Mouse (Mus musculus) MEL (cell line): Measurements from ENCODE around the gene Olfr851.

Source experiments
- CHD2 ChIP-seq: IDR thresholded peaks from 2 replicates; pipeline ENCODE4 v1.6.1; 2011; ENCODE audit warnings: low read length, improper control_type of control experiment
- CTCF ChIP-seq, 3 experiments: IDR thresholded peaks in 2 of 3; conservative IDR thresholded peaks in 1 of 3; 2 replicates each; pipeline ENCODE4 v1.5.1; 2011 to 2012; ENCODE audit warnings: low read length in 3 of 3, low read depth in 2 of 3, mild to moderate bottlenecking in 2 of 3, improper control_type of control experiment in 1 of 3, inconsistent platforms in 1 of 3, mixed read lengths in 1 of 3, moderate library complexity in 1 of 3; ENCODE audit not compliant: control insufficient read depth in 1 of 3, insufficient read depth in 1 of 3, poor library complexity in 1 of 3, severe bottlenecking in 1 of 3
- E2F4 ChIP-seq: IDR thresholded peaks from 2 replicates; pipeline ENCODE4 v1.6.1; 2011; ENCODE audit warnings: low read depth, low read length, improper control_type of control experiment, borderline replicate concordance
- MAZ ChIP-seq: IDR thresholded peaks from 2 replicates; pipeline ENCODE4 v1.6.1; 2012; ENCODE audit warnings: low read depth, mild to moderate bottlenecking, inconsistent platforms, low read length, improper control_type of control experiment
- MXI1 ChIP-seq: IDR thresholded peaks from 2 replicates; pipeline ENCODE4 v1.6.1; 2011; ENCODE audit warnings: mild to moderate bottlenecking, low read depth, low read length, improper control_type of control experiment
- NELFE ChIP-seq: IDR thresholded peaks from 2 replicates; pipeline ENCODE4 v1.6.1; 2011; ENCODE audit warnings: low read depth, low read length, improper control_type of control experiment
- RAD21 ChIP-seq: IDR thresholded peaks from 2 replicates; pipeline ENCODE4 v1.6.1; 2011; ENCODE audit warnings: mild to moderate bottlenecking, low read depth, low read length, improper control_type of control experiment
- RCOR1 ChIP-seq: IDR thresholded peaks from 2 replicates; pipeline ENCODE4 v1.6.1; 2012; ENCODE audit warnings: low read depth, mild to moderate bottlenecking, inconsistent platforms, low read length, improper control_type of control experiment
- TAL1 ChIP-seq: IDR thresholded peaks from 2 replicates; pipeline ENCODE4 v1.6.1; 2012; ENCODE audit warnings: mild to moderate bottlenecking, inconsistent platforms, low read length, moderate library complexity, mixed read lengths
- ZMIZ1 ChIP-seq: IDR thresholded peaks from 2 replicates; pipeline ENCODE4 v1.6.1; 2012; ENCODE audit warnings: low read depth, mild to moderate bottlenecking, inconsistent platforms, low read length, improper control_type of control experiment, moderate library complexity
- ZNF384 ChIP-seq: IDR thresholded peaks from 2 replicates; pipeline ENCODE4 v1.6.1; 2012; ENCODE audit warnings: low read depth, mild to moderate bottlenecking, inconsistent platforms, low read length, improper control_type of control experiment

DNA sequence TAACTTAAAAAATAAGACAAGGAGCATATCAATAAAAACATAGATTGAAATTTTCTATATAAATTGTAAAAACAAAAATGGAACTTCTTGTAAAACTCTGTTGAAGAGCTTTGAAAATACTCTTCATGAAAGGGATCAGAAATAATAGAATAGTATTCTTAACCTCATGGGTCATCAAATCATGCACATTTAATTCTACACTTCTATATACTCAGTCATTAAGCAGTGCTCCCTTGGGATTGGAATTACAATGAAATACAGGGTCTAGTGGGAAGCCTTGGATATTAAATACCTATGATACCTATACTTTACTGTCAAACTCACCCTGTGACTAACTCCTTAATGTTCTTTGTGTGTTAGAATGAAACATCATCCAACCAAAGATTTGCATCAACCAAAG, at the start of gene Olfr851:
- no peak for TF ChIP-seq ZNF384
- no peak for TF ChIP-seq RCOR1
- no peak for TF ChIP-seq RAD21
- TF ChIP-seq MXI1 = no peak
- TF ChIP-seq CHD2 = no peak
- no peak for TF ChIP-seq CTCF (IDR thresholded peaks at IDR 0.05 in 2 of 3, conservative IDR thresholded peaks at IDR 0.05 in 1 of 3; ENCODE audit: control insufficient read depth in 1 of 3, insufficient read depth in 1 of 3, low read depth in 2 of 3, low read length in 3 of 3, poor library complexity in 1 of 3, severe bottlenecking in 1 of 3)
- no peak for TF ChIP-seq MAZ
- TF ChIP-seq TAL1 = no peak
- no peak for TF ChIP-seq E2F4
- TF ChIP-seq ZMIZ1 = no peak
- no peak for TF ChIP-seq NELFE
